Mouse (Mus musculus) left cerebral cortex, adult 2 months (tissue): ENCODE measurements around the gene Gm44511. TPM values are rescaled to one million over a fixed set of nuclear protein-coding genes. Genes with fewer than 3 reads are reported as not detected.
"Not testable (repeated sequence)": the region's sequence is repeated elsewhere in the genome, so short reads cannot be mapped to it uniquely, and the experiment has no call there.

ENCODE experiments used
- DNase-seq, 2 experiments: peaks; one replicate each; pipeline ENCODE4 v3.0.0; 2021 to 2022; ENCODE audit warnings: low spot score in 2 of 2, mixed read lengths in 1 of 2; ENCODE audit errors: extremely low spot score in 1 of 2
- H3K27ac ChIP-seq: fragments of 200-600 bp; 2 replicates; pipeline ENCODE4 v1.8.1; 2022
- H3K4me3 ChIP-seq: fragments of 200-600 bp; 2 replicates; pipeline ENCODE4 v1.8.1; 2022
- CTCF ChIP-seq: fragments of 200-600 bp; IDR thresholded peaks from 2 replicates; pipeline ENCODE4 v1.8.1; 2022; ENCODE audit warnings: antibody characterized with exemption, mild to moderate bottlenecking, moderate library complexity
- intact Hi-C: fragments of 180-260 bp; cut with DNase I; formaldehyde crosslinking; loops from one replicate; pipeline ENCODE4 v1.15.1; 2025
- total RNA-seq, 2 experiments: library from RNA; stranded (reverse); gene quantifications; 2 replicates each; pipeline ENCODE4 v1.2.3; 2021

The Gm44511 gene
- total RNA-seq, 2 experiments from 2014 or later = not detected

- intact Hi-C loops = loop anchor here (1.0 to 2.0 kb wide), 2 partner anchors 121 to 149 kb away; no protein-coding TSS in a partner anchor
Observed at GRCm38 (mm10) chr6:128753610-128754224, 72.4 kb downstream of the Gm44511 start.

GRCm38 (mm10) chr6:128747006-128747405 is 79.1 kb downstream of the Gm44511 start:
- H3K27ac ChIP-seq, DNase-seq, H3K4me3 ChIP-seq, intact Hi-C loops: not testable (repeated sequence)

More at GRCm38 (mm10) chr6:128753610-128754224, 72.4 kb downstream of the Gm44511 start:
- Histone ChIP-seq H3K4me3 (0 out of 2 replicates have a peak overlapping the region, but pooled peaks have one; percentile 11), H3K27ac (0 out of 2 replicates have a peak overlapping the region, but pooled peaks have one; percentile 19)
- TF ChIP-seq CTCF = peak; percentile 65
- peak; percentile 83 for DNase-seq

- no peak overlapping the region for H3K4me3 ChIP-seq
- DNase-seq = no peak
- intact Hi-C loops = no loop called here
- H3K27ac ChIP-seq = no peak overlapping the region
- no peak for TF ChIP-seq CTCF
Observed at GRCm38 (mm10) chr6:128737445-128737844, 88.7 kb downstream of the Gm44511 start.

GRCm38 (mm10) chr6:128736100-128736499 is 90.0 kb downstream of the Gm44511 start:
- TF ChIP-seq CTCF = peak; percentile 47
- no peak for DNase-seq
- H3K27ac ChIP-seq = no peak overlapping the region
- no peak overlapping the region for H3K4me3 ChIP-seq
- intact Hi-C loops = no loop called here

GRCm38 (mm10) chr6:128734896-128735295 is 91.2 kb downstream of the Gm44511 start:
- no peak for DNase-seq
- Histone ChIP-seq H3K4me3 (no peak overlapping the region), H3K27ac (no peak overlapping the region)
- TF ChIP-seq CTCF = no peak
- intact Hi-C loops = no loop called here

GRCm38 (mm10) chr6:128733908-128734679 is 92.0 kb downstream of the Gm44511 start:
- H3K27ac ChIP-seq = no peak overlapping the region
- no peak for DNase-seq
- intact Hi-C loops = no loop called here
- H3K4me3 ChIP-seq = no peak overlapping the region
- no peak for TF ChIP-seq CTCF

- intact Hi-C loops = no loop called here
- TF ChIP-seq CTCF = no peak
- Histone ChIP-seq H3K27ac (no peak overlapping the region), H3K4me3 (no peak overlapping the region)
- no peak for DNase-seq
Observed at GRCm38 (mm10) chr6:128732032-128732431, 94.1 kb downstream of the Gm44511 start.

Other genes with a start within 250 kb of the Gm44511 start
- gene A2ml1, start 244.7 kb downstream of the Gm44511 start, total RNA-seq = 10 to 100 TPM; 13.7 to 14.6 TPM
- gene Klrb1a, start 202.8 kb downstream of the Gm44511 start, total RNA-seq = not detected
- under 1 TPM in 1 of 2 experiments, not detected in 1; 0.42 TPM for gene Clec2h, start 163.9 kb downstream of the Gm44511 start, total RNA-seq
- not detected for gene Klrb1, start 103.3 kb downstream of the Gm44511 start, total RNA-seq
- not detected for gene Klrb1c, start 37.1 kb downstream of the Gm44511 start, total RNA-seq
- not detected for gene Klrb1b, start within 50 bp of the Gm44511 start, total RNA-seq
- not detected for gene Clec2i, start 61.3 kb upstream of the Gm44511 start, total RNA-seq
- 1 to 10 TPM in 1 of 2 experiments, under 1 TPM in 1; 0.94 to 1.5 TPM for gene BC035044, start 64.8 kb upstream of the Gm44511 start, total RNA-seq
- gene Clec2g, start 108.1 kb upstream of the Gm44511 start, total RNA-seq = under 1 TPM in 1 of 2 experiments, not detected in 1; 0.52 TPM
- gene Klrb1f, start 219.6 kb upstream of the Gm44511 start, total RNA-seq = not detected